Mouse (Mus musculus): ENCODE data around the gene Sphk2.
A peak's percentile ranks its signal among the peaks of the same experiment; 100 is the strongest.

Sphk2 gene

DNA sequence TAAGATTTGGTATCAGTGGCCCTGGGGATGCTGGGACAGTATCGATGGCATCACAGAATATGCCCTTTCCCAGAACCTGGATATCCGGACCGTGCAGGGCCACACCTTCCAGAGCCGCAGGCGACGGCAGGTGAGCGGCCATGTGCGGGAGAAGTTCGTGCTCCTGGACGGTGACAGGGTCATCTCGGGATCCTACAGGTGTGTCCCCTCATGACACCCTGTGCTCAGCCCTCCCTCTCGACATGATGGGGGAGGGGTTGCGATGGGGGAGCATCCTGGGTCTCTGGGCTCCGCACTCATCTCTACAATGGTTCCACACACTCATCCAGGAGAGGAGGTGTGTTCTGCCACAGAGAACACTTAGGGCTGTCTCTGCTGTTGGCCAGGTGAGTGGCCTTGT is 6.0 kb upstream of the Sphk2 start:
- no peak for DNase-seq (ENCODE audit: low read depth, low spot score)

DNA sequence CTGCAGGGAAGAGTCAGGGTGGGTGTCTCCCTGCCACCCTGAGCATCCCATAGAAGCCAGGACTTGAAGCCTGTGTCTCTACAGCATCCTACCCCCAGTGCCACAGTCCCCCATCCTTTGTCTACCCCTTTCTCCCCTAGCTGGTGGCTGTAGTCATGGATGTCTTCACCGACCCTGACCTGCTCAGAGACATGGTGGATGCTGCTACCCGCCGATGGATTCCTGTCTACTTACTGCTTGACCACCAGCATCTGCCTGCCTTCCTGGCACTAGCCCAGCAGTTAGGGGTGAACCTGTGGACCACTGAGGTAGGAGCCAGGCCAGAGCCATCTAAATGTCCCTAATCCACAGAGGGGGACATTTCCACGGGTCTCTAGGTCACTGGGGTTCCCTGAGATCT is 5.5 kb upstream of the Sphk2 start:
- no peak for DNase-seq (ENCODE audit: low read depth, low spot score)

DNA sequence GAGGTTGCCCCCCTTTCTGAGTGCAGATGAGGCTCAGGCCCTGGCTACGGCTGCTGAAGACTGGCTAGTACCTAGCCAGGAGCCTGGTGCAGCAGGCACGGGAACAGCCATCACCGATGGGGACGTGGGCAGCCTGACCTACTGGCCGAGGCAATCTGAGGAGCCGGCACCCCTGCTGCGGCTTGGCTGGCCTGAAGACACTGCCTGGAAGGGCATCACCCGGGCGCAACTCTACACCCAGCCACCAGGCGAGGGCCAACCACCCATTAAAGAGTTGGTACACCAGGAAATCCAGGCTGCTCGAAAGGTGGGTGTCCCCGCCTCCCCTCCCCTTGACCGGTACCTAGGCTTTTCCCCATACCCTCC is 4.5 kb upstream of the Sphk2 start:
- no peak for DNase-seq (ENCODE audit: low read depth, low spot score)

DNA sequence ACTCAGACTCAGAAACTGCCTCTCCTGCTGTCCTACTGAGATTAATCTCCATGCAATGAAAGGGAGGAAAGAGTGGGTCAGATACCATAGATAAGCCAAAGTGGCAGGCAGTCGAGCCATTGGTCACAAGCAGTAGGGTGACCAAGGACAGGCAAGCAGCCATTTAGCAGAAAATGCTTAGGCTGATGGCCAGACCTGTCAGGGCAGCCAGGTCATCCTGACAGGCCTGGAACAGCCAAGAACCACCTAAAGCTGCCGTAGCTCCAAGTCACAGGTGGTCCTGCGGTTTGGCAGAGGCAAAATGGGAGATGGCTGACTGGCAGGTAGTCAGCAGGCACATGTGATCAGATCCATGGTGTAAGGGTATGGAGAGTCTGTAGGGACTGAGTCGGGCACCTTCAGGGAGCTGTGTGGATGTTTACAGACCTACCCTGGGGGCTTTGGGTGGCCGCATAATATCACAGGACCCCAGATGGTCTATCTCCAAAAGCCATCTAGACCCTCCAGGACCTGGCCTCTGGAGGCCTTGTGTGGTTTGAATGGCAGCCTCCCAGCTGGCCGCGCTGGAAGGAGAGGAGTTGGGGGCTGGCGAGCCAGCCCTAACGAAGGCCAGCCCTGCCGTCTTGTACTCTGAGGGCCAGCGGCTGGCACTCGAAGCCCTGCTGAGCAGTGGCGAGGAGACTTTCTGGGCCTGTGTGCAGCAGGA is 4.0 kb upstream of the Sphk2 start:
- DNase-seq (ENCODE audit: low read depth, low spot score): no peak

DNA sequence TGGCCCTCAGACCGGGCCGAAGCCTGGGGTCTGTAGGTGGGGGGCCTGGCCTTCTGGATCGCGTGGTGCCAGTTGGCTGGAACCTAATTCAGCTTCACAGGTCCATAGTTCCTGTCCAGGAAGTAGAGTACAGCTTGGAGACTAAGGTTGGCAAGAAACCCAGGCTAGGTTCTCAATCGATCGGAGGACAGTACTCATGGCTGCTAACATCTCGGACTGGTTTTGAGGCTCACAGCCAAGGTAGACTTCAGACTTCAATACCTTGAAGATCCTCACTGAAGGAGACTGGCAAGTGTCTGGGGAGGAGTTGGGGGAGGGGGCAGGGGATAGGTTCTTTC is 3.4 kb upstream of the Sphk2 start:
- DNase-seq (ENCODE audit: low read depth, low spot score): no peak

DNA sequence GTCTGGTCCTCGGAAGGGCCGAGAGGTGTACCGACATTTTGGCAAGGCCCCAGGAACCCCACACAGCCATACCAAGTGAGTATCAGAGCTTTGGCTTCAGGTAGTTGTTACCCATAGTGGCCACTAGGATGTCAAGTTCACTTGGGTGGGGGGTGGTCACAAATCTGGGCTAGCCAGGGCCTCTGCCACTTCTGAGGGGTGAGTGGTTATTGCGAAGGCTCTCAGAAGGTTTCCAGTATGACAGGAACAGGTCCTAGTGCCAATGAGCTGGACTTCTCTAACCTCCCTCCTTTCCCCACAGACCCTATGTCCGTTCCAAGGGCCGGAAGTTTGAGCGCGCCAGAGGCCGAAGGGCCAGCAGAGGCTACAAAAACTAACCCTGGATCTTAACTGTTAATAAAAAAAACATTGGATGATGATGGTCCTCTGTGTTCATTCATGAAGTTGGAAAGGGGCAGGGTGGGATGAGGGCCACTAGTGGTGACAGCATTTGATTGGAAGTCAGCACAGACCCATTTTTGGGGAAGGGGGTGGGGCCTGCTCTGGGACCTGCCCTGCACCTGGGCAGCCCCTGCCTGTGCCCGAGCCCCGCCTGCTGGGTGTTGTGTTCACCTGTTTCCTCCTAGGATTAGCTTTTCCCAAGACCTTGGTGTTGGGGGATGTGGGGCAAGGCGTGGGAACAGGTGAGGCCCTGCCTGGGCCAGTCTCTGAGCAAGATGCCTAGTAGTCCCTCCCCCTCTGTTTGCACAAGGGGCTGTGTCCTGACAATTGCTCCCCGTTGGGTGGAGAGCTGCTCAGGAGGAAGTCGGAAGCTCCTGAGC is 2.8 kb upstream of the Sphk2 start, which contains the start of gene Fam83e:
Gene Fam83e (plus strand): TSS at position 800 of the 821 bp plus-strand sequence.
- DNase-seq (ENCODE audit: low read depth, low spot score): no peak

DNA sequence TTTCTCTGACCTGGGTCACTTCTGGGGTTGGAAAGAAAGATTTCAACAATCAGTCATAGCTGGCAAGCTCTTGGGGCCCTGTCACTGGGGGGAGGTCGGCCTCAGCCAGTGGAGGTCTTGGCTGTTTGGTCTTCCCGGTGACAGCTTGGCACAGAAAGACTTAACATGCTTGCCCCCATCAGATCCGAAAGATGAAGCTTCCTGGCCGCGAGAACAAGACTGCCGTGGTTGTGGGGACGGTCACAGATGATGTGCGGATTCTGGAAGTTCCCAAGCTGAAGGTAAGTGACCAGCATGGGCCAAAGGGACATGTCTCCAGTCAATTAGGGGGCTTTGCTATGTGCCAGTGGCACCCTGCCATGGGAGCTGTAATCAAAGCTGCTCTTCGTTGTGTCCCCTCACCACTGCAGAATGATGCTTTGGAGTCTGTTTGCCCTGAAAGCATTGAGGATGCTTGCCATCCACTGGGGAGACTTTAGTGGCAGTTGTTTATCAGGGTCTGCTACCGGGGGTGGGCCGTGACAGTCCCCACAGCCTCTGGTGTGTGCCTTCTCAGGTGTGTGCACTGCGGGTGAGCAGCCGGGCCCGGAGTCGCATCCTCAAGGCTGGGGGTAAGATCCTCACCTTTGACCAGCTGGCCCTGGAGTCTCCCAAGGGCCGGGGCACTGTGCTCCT is 2.1 kb upstream of the Sphk2 start:
- no peak for DNase-seq (ENCODE audit: low read depth, low spot score)

DNA sequence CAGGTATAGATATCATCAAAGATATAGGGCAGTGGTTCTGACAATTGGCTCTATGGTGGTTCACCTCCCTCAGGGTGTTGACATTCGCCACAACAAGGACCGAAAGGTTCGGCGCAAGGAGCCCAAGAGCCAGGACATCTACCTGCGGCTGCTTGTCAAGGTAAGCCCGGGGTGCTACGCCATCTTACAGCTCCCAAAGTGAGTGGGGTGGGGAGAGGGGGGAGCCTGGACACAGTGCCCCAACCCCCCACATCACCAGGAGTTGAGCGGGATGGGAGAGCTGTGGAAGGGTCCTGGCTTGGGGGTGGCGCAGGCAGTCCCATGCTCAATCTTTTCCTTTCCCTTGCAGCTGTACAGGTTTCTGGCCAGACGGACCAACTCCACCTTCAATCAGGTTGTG is 1.4 kb upstream of the Sphk2 start:
- no peak for DNase-seq (ENCODE audit: low read depth, low spot score)

DNA sequence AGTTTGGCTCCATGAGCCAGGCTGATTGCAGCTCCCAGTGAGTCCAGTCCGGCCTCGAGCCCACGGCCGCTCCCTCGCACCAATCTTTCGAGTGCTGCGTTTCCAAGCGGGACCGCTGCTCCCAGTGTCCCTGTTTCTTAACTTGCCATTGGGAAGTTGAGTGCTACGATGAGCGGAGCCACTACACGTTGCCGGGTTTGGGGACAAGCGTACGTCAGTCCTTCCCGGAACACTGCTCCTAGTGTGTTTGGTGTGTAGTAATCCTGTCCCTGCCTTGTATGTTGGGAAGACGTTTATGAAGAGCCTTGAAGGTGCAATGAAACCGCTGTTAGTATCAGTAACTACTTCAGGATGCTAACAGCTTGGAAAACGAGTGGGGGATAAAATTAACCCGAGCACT is 529 bp upstream of the Sphk2 start:
- DNase-seq (ENCODE audit: low read depth, low spot score): no peak

DNA sequence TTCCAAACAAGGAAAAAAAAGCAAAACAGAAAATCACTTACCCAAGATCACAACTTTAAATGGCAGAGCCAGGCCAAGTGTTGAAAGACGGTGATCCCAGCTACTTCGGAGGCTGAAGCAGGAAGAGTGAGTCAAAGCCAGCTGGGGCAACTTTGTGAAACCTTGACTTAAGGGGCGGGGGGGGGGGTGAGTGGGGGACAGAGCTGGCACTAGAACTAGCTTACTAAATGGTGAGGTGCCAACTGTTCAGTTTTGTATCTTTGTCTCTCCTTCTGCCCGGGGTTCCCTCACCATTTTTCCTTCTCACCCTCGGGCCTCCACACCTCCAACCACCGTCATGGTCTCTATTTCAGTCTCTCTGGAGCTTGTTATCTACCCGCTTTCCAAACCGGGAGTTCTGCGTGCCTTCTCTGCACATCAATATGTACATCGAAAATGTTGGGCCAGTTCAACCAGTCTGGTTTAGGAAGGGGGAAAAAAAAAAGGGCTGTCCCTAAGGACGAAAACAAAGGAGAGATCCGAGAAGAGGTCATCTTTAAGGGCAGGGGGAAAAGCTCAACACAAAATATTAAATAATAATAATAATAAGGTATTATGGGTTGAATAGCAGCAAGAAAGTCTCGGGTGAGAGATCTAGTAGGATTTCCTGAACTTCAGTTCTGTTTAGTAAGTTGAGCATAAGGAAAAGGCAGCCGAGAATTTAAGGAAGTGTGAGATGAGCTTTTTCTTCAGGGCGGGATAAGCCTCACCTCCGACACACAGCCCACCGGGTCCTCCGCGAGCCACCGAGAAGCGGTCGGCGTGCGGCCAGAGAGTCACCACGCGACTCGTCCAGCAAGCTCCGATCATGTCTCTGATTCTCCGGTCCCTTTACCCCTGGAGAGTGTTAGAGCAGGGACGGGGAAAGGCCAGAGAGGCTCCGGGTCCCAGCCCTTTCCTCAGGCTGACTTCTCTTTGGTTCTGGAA is 567 bp downstream of the Sphk2 start:
- DNase-seq (ENCODE audit: low read depth, low spot score): no peak

DNA sequence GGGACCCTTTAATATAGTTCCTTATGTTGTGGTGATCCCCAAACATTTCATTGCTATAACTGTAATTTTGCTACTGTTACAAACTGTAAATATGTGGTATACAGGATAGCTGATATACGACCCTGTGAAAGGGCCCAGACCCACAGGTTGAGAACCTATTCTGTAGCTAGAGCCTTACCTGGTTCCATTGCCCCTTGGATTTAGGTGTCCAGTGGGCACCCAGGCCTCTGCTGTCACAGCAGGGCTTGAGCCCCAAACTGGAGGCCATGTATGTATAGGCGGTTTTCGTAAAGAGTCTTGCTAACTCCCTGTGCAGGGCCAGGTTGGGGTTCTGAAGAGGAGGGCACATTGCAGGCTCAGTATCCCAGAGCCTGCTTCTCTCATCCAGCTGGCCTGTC is 1.3 kb downstream of the Sphk2 start:
- DNase-seq (ENCODE audit: low read depth, low spot score): no peak

DNA sequence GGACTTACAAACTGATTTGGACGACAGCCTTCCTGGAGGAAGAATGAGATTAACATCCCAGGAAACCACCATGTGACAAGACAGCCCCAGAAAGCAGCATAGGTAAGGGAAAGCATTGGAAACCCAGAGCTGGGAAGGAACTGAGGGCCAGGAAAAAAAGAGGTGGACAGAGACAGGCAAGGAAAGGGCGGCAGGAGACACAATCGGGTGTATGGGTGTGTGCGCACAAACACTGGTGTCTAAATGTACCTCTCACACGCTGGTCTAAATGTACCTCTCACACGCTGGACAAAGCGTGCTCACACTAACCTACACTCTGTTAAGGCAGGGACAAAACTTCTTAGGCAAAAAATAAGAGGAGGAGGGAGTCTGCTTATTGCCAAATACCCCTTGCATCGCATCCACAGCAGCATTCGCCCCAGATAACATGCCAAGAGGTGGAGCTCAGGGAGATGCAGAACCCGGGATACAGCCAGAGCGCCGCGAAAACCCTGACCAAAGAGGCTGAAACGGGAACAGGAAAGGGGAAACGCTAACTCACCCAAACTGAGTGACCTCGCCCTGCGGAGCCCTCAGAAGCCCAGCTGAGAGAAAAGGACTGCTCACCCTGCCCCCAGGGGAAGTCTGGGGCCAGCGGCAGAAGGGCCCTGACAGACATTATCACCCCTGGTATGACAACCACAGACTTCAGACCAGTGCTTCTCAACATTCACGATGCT is 1.9 kb downstream of the Sphk2 start:
- DNase-seq (ENCODE audit: low read depth, low spot score): no peak

DNA sequence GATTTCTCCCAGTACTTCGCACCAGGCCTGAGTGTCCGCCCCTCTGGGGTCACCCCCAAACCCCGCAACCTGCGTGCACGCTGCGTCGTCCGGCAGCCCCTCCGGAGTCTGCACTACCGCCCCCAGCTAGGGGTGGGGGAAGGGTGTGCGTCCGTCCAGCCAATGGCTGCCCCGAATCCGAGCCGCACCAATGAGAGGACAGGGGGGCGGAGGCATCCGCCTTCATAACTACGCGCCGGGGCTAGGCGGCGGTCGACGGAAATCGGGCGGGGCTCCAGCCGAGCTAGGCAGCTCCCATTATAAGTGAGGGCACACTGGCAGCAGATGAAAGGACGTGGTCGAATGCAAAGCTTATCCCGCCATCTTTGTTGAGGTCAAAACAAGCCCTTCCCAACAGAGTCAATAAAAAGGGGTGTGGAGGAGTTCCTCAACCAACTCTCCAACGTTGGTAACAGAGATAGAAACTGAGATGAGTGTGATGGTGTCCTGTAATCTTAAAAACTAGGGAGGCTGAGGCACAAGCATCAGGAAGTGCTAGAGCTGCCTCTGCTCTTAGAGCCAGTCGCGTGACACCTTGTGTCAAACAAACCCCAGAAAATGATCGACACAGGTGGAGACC is 2.6 kb downstream of the Sphk2 start, which contains the start of gene Rpl18:
Gene Rpl18 (plus strand): TSS at position 368 of the 619 bp plus-strand sequence.
- peak; percentile 95 for DNase-seq (ENCODE audit: low read depth, low spot score)

DNA sequence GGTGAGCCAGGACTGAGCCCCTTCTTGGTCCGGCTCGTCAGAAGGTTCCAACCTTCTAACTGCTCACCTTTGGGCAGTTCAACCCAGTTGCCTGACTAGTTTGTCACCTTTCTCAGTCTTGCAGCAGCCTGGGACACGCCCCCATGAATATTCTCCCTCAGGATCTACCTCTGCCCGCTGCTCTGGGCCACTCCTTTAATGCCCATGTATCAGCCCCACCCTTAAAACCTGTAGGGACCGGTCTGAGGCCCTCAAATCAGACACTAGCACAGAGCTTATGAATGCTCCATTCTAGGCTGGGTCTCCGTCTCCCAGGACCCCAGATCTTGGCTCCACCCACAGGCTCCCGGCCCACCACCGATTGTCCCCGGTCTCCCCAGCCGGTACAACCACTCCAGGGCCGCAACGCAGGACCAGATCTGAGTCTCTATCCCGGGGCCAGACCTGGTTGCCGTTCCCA is 3.1 kb downstream of the Sphk2 start:
- DNase-seq (ENCODE audit: low read depth, low spot score): no peak

DNA sequence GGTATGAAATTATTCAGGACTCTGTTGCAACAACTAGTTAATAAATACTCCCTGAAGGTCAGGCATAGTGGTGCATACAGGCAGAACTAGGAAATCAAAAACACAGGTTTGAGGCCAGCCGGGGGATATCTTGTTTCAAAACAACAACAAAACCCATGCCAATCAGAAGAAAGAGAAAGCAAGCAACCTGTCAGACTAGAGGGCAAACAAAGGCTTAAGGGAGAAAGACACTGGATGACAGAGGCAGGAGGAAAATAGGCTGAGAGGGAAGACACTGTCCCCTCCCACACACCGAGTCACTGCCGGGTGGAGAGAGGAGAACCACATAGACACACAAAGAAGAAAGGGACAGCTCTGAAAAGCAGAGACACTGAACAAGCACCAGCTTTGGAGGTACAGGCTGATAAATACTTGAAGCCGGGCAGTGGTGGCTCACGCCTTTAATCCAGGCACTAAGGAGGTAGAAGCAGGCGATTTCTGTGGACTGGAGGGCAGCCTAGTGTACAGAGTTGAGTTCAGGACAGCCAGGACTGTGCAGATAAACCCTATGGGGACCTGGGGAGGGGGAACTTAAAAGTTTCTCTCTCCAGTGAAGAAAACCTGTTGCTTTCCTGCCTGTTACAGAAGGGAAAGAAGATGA is 3.8 kb downstream of the Sphk2 start:
- no peak for DNase-seq (ENCODE audit: low read depth, low spot score)

DNA sequence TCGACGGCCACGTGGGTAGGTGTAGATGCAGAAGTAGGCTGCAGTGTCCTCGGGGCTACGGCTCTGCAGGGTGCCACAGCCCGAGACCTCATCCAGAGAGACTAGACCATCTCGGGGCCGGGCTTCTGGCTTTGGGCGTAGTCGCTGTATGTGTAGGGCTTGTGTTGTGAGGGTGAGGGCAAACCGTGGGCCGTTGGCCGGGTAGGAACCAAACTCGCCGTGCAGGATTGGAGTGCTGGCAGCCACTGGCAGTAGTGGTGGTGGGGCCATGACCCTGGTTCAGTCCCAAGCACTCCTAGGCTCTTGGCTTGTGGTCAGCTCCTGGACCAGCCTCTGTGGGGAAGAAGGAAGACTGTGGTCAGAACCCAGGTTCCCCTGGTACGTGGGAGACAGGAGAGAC is 4.4 kb downstream of the Sphk2 start:
- DNase-seq (ENCODE audit: low read depth, low spot score): no peak

DNA sequence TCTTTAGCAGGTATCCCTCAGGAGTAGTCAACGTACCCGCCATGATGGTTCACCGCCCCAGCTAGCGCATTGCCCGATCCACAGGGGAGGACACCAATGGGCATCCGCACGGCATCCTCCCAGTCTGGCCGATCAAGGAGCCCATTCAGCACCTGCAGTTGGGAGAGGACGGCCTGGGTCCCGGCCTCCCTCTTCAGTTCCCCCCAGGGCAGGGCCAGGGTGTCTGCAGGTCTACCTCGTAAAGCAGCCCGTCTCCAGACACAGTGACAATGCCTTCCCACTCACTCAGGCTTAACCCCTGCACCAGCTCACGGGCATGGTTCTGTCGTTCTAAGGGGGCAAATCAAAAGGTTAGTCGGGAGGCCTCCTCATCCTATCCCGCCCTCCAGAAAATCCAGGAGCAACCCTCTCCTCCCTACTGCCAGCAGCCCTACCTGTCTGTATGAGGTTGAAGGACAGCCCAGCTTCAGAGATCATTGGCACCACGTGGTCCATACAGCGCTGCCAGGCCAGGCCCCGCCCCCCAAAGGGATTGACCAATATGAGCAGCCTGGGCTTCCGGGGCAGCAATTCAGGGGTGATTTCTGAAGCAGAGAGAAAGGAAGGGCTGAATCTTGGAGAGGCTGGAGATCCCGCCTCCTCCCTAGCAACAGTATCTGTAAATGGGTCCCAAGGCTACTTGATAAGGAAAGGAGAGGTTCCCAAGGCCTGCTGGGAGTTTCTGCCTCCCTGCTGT is 5.6 kb downstream of the Sphk2 start:
- no peak for DNase-seq (ENCODE audit: low read depth, low spot score)

DNA sequence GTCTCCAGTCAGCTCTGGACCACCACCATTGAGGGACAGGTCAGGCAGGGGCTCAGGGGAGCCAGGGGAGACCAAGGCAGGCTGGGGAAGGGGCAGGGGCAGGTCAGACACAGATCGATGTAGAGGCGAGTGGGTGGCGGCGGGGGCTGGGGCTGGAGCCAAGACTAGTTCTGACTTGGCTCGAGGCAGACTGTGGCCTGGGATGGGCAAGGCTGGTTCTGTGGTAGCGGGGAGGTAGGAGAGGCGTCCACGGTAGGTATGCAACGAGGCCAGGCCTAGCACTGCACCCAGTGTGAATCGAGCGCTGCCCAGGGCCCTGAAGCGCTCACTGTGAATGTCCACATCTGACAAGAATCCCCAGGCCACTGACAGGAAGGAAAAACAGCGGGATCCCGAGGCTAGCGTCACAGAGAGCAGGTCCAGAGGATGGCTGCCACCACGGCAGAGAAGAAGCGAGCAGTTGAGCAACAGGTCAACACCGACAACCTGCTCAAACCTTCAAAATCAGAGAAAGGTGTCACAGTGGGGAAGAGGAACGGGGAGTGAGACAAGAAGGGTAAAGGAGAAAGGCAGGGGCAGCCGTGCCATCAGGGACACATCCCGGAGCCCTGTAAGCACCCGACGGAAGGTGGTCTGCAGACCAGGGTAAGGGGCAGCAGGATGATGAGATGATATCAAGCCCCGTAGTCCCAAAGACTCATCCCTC is 6.3 kb downstream of the Sphk2 start:
- no peak for DNase-seq (ENCODE audit: low read depth, low spot score)

All from brain, embryonic 18.5 days (tissue).